Mouse (Mus musculus) cerebellum, adult 2 months (tissue): ENCODE measurements around the gene Mrpl43. TPM values are rescaled to one million over a fixed set of nuclear protein-coding genes. Genes with fewer than 3 reads are reported as not detected.

ENCODE experiments used
- DNase-seq, 2 experiments: peaks; one replicate each; pipeline ENCODE4 v3.0.0; 2021
- H3K27ac ChIP-seq: fragments of 200-500 bp; 2 replicates; pipeline ENCODE4 v1.5.1; 2012; ENCODE audit warnings: low read length, control low read depth, inconsistent platforms; ENCODE audit not compliant: insufficient read depth
- H3K27me3 ChIP-seq: fragments of 200-500 bp; 2 replicates; pipeline ENCODE4 v1.6.1; 2012; ENCODE audit warnings: inconsistent platforms, mild to moderate bottlenecking, low read length, moderate library complexity; ENCODE audit not compliant: control insufficient read depth, insufficient read depth
- H3K4me1 ChIP-seq: fragments of 200-500 bp; 2 replicates; pipeline ENCODE4 v1.6.1; 2011; ENCODE audit warnings: low read length; ENCODE audit not compliant: control insufficient read depth, insufficient read depth
- H3K4me3 ChIP-seq: fragments of 200-500 bp; replicated peaks from 2 replicates; pipeline ENCODE3; 2011; ENCODE audit warnings: mild to moderate bottlenecking, low read depth, low read length, control low read depth; ENCODE audit not compliant: insufficient read depth
- CTCF ChIP-seq: fragments of 200-500 bp; IDR thresholded peaks from 2 replicates; pipeline ENCODE4 v1.5.1; 2011; ENCODE audit warnings: low read depth, mild to moderate bottlenecking, control low read depth, low read length, moderate library complexity, borderline replicate concordance; ENCODE audit not compliant: insufficient read depth
- POLR2A ChIP-seq: fragments of 200-500 bp; IDR thresholded peaks from 2 replicates; pipeline ENCODE4 v1.6.1; 2011; ENCODE audit warnings: low read length, control low read depth, borderline replicate concordance; ENCODE audit not compliant: insufficient read depth
- WGBS: fragments of 180-500 bp; shearing (Covaris S2); methylation state at CpG from one replicate; pipeline ENCODE4 v1.1.7; 2018; 5-methylcytosine and 5-hydroxymethylcytosine counted together
- polyA plus RNA-seq: library from polyadenylated mRNA; depleted of rRNA; stranded (reverse); fragments of >200 nt; gene quantifications from 2 replicates; pipeline ENCODE4 v1.2.3, GENCODE M21; 2012

The Mrpl43 gene
- polyA plus RNA-seq, 1 experiment = 88.3 TPM

DNA sequence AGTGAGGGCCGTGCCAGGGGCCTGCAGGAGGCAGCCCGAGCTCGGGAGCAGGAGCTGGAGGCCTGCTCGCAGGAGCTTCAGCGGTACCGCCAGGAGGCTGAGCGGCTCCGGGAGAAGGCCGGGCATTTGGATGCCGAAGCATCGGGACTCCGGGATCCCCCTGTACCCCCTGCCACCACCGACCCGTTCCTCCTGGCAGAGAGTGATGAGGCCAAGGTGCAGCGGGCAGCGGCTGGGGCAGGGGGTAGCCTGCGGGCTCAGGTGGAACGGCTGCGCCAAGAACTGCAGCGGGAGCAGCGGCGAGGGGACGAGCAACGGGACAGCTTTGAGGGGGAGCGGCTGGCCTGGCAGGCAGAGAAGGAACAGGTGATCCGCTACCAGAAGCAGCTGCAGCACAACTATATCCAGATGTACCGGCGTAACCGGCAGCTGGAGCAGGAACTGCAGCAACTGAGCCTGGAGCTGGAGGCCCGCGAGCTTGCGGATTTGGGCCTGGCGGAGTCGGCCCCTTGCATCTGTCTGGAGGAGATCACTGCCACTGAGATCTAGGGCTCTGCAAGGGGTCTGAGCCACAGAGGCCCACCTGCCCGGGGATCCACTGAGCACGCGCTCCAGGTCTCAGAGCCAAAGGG is 19.8 kb upstream of the Mrpl43 start:
- Histone ChIP-seq H3K4me3 (no peak overlapping the region), H3K27ac (no peak overlapping the region; the same call in 1 of the 2 replicates), H3K4me1 (peaks cover 12% of the 10 kb centered on the region), H3K27me3 (no peaks in the 10 kb centered on the region)
- 81% methylated on average over 37 of the region's 37 CpGs for WGBS
- no peak for DNase-seq
- TF ChIP-seq CTCF = no peak
- TF ChIP-seq POLR2A = no peak

DNA sequence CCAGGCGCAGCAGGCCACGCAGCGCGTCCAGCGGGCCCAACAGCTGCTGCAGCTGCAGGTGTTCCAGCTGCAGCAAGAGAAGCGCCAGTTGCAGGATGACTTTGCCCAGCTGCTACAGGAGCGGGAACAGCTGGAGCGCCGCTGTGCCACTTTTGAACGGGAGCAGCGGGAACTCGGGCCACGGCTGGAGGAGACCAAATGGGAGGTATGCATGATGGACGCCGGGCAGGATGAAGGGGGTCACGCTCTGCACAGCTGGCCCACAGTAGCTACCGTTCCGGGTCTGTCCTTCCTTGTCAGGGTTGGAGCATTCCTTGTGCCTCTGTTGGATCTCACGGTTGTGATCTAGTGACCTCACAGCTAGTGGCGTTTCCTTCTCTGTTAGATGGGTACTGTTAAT is 18.5 kb upstream of the Mrpl43 start:
- no peak overlapping the region for H3K4me3 ChIP-seq
- H3K4me1 ChIP-seq = peaks cover 15% of the 10 kb centered on the region
- no peak for TF ChIP-seq CTCF
- no peak for TF ChIP-seq POLR2A
- 84% methylated on average over 20 of the region's 20 CpGs for WGBS
- H3K27me3 ChIP-seq = no peaks in the 10 kb centered on the region
- no peak overlapping the region for H3K27ac ChIP-seq
- no peak for DNase-seq

GRCm38 (mm10) chr19:45023993-45024392 is 17.8 kb upstream of the Mrpl43 start:
- Histone ChIP-seq H3K4me3 (no peak overlapping the region), H3K27me3 (no peaks in the 10 kb centered on the region), H3K27ac (no peak overlapping the region), H3K4me1 (peaks cover 15% of the 10 kb centered on the region)
- TF ChIP-seq POLR2A (no peak), CTCF (no peak)
- 79% methylated on average over 11 of the region's 11 CpGs for WGBS
- no peak for DNase-seq

DNA sequence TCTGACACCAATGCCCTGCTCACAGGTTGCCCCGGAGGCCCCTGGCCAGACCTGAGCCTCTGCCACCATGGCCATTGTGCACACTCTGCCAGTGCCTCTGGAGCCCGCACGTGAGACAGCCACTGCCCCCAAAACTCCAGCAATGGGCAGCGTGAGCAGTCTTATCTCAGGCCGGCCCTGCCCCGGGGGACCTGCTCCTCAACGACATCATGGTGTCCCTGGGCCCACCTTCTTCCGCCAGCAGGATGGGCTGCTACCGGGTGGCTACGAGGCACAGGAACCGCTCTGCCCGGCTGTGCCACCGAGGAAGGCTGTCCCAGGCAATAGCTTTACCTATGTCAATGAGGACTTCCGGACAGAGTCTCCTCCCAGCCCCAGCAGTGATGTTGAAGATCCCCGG is 15.1 kb upstream of the Mrpl43 start:
- Histone ChIP-seq H3K27ac (no peak overlapping the region), H3K27me3 (no peaks in the 10 kb centered on the region), H3K4me1 (peaks cover 15% of the 10 kb centered on the region), H3K4me3 (no peak overlapping the region)
- no peak for TF ChIP-seq POLR2A
- TF ChIP-seq CTCF = no peak
- WGBS = 65% methylated on average over 15 of the region's 15 CpGs
- DNase-seq = no peak

DNA sequence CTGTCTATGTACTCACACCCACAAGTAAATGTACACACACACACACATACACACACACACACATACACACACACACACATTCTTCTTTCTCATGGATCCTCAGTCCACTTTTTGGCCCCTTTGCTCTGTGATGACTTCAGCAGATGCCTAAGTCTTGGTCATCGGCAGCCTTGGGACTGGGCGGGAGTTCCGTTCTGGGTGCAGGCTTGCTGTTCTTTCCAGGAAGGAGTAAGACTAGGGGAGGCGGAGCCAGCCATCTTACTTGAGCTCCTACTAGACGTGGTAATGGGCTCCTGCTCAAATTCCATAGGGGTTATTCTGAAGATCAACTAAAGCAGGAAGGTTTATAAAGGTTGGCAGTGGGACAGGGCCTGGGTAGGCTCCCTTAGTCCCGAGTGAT is 14.1 kb upstream of the Mrpl43 start:
- no peak overlapping the region for H3K4me3 ChIP-seq
- 46% methylated on average over 6 of the region's 6 CpGs for WGBS
- TF ChIP-seq CTCF (no peak), POLR2A (no peak)
- H3K27ac ChIP-seq = peak overlapping the region; percentile 59; the same call in 1 of the 2 replicates
- H3K4me1 ChIP-seq = peaks cover 15% of the 10 kb centered on the region
- DNase-seq = no peak
- H3K27me3 ChIP-seq = no peaks in the 10 kb centered on the region

DNA sequence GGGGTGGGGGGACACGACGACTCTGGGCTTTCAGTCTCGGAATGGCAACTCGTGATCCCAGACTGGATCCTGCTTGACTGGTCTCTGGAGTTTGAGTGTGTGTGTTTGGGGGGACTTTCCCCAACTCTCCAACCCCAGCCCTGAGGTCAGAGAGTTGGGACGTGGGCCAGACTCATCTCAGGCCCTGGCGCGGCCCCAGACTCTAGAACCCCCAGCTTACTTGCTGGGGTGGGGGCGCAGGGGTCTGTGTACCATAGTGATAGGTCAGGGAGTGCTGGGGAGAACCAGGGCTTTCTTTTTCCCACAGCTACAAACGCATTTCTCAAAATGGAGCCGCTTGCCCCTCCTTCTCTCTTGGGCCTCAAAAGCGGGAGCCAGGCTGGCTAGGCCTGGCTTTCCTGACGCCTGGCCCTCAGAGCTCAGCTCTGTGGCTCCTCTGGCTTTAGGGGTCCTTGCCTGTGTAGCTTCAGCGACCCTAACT is 12.1 kb upstream of the Mrpl43 start:
- 1% methylated on average over 13 of the region's 13 CpGs for WGBS
- DNase-seq = peak; percentile 48 to 63
- Histone ChIP-seq H3K27ac (peak overlapping the region; percentile 98), H3K27me3 (no peaks in the 10 kb centered on the region), H3K4me1 (peaks cover 16% of the 10 kb centered on the region), H3K4me3 (peak overlapping the region; percentile 77)
- TF ChIP-seq POLR2A = no peak
- no peak for TF ChIP-seq CTCF

DNA sequence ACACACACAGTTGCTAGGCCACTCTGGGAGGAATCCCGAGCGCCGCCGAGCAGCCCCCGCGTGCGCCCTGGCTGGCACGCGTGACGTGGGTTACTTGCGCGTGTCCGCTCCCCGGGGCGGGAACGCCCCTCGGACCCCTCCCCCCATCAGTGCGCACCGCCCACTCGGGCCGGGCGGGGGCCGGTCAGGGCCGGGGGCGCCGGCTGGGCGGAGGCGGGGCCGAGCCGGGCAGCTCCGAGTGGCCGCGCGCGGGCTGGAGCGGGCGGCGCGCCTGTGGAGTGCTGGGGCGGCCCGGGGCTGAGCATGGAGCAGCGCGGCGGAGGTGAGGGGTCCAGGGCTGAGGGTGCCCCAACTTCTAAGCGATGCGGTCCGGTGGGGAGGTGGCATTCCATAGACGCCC is 11.7 kb upstream of the Mrpl43 start:
- peaks cover 16% of the 10 kb centered on the region for H3K4me1 ChIP-seq
- no peaks in the 10 kb centered on the region for H3K27me3 ChIP-seq
- under 1% methylated on average over 44 of the region's 48 CpGs for WGBS
- peak overlapping the region; percentile 98 for H3K27ac ChIP-seq
- peak overlapping the region; percentile 77 for H3K4me3 ChIP-seq
- DNase-seq = peak; percentile 80 to 81
- peak; percentile 24; the same call in 1 of the 2 replicates for TF ChIP-seq POLR2A
- TF ChIP-seq CTCF = no peak

DNA sequence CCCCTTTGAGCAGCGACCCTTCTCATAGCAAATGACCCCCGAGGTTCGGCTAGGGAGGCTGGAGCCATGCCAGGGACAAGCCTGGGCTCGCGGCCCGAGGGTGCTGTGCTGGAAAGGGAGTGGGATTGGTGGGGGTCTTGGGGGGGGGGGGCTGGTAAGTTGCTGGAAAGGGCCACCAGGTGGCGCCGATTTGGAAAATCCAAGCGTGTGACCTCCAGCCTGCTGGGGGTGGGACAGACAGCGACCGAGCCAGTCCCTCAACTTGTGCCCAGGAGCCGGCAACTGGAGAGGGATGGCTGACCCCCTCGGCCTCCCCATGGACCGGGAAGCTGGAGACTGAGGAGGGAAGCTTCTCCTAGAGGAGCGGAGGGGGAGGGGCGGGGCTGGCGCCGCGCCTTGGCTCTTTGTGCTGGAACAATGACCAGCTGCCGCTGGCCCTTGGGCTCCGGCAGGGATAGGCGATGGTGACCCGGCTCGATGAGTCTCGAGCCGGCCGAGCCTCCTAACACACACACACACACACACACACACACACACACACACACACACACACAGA is 11.1 kb upstream of the Mrpl43 start:
- WGBS = under 1% methylated on average over 26 of the region's 27 CpGs
- Histone ChIP-seq H3K4me3 (peak overlapping the region; percentile 77), H3K27me3 (no peaks in the 10 kb centered on the region), H3K4me1 (peaks cover 16% of the 10 kb centered on the region), H3K27ac (peak overlapping the region; percentile 98)
- no peak; the same call in 1 of the 2 replicates for TF ChIP-seq POLR2A
- peak; percentile 35; the same call in 1 of the 2 replicates for TF ChIP-seq CTCF
- peak; percentile 85 to 87 for DNase-seq
